Mouse (Mus musculus): ENCODE data around the gene Eps15. TPM values are rescaled to one million over a fixed set of nuclear protein-coding genes. Genes with fewer than 3 reads are reported as not detected.

Eps15 gene
- polyA plus RNA-seq, 1 experiment from 2014 or later, result 77.5 TPM

DNA sequence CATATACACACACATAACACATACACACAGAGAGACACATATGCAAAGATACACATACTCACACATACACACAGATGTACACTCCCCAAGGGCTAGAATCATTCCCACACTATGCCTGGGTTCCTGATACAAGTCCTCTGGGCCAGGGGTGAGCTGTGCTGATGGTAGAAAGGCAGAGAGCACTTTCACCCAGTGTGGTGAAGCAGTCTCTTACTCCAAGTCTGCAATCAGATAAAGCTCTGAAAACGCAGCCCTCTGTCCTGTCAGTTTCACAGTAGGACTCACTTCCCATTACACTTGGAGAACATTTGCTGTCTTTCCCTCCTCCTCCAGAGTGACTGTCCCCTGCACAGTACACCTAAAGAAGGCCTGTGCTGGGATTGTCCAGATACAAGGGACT is 147.0 kb downstream of the Eps15 start:
- H3K9ac ChIP-seq (replicated peaks; ENCODE audit: low read length), result no peak overlapping the region
- no peak overlapping the region for H3K4me2 ChIP-seq (ENCODE audit: low read length)
- DNase-seq (no peak), ATAC-seq (ENCODE audit: low FRiP score, low TSS enrichment) (no peak)
- H3K4me1 ChIP-seq (ENCODE audit: control insufficient read depth, insufficient read depth, low read length), result no peaks in the 10 kb centered on the region
- no peaks in the 10 kb centered on the region for H3K36me3 ChIP-seq (ENCODE audit: control insufficient read depth, insufficient read depth, low read length)
- no peak overlapping the region for H3K27ac ChIP-seq (replicated peaks; ENCODE audit: low read depth, low read length)
- H3K9me3 ChIP-seq (ENCODE audit: control insufficient read depth, low read length), result no peaks in the 10 kb centered on the region
- H3K4me3 ChIP-seq (replicated peaks; ENCODE audit: low read depth, low read length), result no peak overlapping the region
- no peaks in the 10 kb centered on the region for H3K27me3 ChIP-seq (ENCODE audit: control insufficient read depth, insufficient read depth, low read length)
- 79% methylated on average over 1 of the region's 1 CpGs for WGBS

DNA sequence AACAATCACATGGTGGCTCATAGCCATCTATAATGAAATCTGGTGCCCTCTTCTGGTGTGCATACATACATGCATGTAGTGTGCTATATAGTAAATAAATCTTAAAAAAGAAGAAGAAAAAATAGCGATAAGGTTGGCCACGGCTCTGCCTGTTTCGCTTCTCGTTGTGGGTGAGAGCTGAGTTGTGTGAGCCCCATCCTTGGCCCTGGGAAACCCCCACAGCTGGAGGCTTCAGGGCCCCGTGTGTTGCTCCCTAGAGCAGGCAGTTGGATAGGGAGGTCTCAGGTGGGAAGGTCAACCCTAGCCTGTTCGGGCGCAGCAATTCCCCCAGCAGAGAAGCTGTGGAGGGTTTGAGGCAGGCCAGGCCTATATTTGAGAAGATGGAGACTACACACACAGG is 150.2 kb downstream of the Eps15 start:
- Histone ChIP-seq H3K9me3 (ENCODE audit: control insufficient read depth, low read length) (no peaks in the 10 kb centered on the region), H3K4me2 (ENCODE audit: low read length) (no peak overlapping the region), H3K4me3 (replicated peaks; ENCODE audit: low read depth, low read length) (no peak overlapping the region), H3K4me1 (ENCODE audit: control insufficient read depth, insufficient read depth, low read length) (no peaks in the 10 kb centered on the region), H3K27me3 (ENCODE audit: control insufficient read depth, insufficient read depth, low read length) (no peaks in the 10 kb centered on the region), H3K36me3 (ENCODE audit: control insufficient read depth, insufficient read depth, low read length) (no peaks in the 10 kb centered on the region), H3K27ac (replicated peaks; ENCODE audit: low read depth, low read length) (no peak overlapping the region), H3K9ac (replicated peaks; ENCODE audit: low read length) (no peak overlapping the region)
- DNase-seq (no peak), ATAC-seq (ENCODE audit: low FRiP score, low TSS enrichment) (no peak)
- 93% methylated on average over 7 of the region's 7 CpGs for WGBS

DNA sequence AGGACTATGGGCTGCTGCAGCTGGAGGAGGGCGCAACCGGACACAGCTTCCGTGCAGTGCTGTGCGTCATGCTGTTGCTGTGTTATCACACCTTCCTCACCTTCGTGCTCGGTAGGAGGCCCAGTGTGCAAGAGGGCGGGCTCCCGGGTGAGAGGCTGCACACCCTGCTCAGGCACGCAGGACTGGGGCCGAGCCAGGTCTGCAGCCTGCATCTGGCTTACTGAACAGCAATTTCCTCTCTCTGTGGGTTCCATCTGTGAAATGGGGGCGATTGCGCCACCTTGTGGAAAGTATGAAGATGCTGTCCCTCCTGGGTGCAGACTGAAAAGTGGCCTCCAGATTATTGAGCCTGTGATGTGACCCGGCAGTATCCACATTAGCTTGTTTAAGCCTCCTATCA is 150.8 kb downstream of the Eps15 start:
- no peak overlapping the region for H3K9ac ChIP-seq (replicated peaks; ENCODE audit: low read length)
- no peak overlapping the region for H3K4me3 ChIP-seq (replicated peaks; ENCODE audit: low read depth, low read length)
- H3K27ac ChIP-seq (replicated peaks; ENCODE audit: low read depth, low read length), result no peak overlapping the region
- H3K9me3 ChIP-seq (ENCODE audit: control insufficient read depth, low read length), result no peaks in the 10 kb centered on the region
- no peak overlapping the region for H3K4me2 ChIP-seq (ENCODE audit: low read length)
- H3K36me3 ChIP-seq (ENCODE audit: control insufficient read depth, insufficient read depth, low read length), result no peaks in the 10 kb centered on the region
- no peaks in the 10 kb centered on the region for H3K4me1 ChIP-seq (ENCODE audit: control insufficient read depth, insufficient read depth, low read length)
- DNase-seq (peak; percentile 63), ATAC-seq (ENCODE audit: low FRiP score, low TSS enrichment) (no peak)
- H3K27me3 ChIP-seq (ENCODE audit: control insufficient read depth, insufficient read depth, low read length), result no peaks in the 10 kb centered on the region
- 61% methylated on average over 13 of the region's 13 CpGs for WGBS

DNA sequence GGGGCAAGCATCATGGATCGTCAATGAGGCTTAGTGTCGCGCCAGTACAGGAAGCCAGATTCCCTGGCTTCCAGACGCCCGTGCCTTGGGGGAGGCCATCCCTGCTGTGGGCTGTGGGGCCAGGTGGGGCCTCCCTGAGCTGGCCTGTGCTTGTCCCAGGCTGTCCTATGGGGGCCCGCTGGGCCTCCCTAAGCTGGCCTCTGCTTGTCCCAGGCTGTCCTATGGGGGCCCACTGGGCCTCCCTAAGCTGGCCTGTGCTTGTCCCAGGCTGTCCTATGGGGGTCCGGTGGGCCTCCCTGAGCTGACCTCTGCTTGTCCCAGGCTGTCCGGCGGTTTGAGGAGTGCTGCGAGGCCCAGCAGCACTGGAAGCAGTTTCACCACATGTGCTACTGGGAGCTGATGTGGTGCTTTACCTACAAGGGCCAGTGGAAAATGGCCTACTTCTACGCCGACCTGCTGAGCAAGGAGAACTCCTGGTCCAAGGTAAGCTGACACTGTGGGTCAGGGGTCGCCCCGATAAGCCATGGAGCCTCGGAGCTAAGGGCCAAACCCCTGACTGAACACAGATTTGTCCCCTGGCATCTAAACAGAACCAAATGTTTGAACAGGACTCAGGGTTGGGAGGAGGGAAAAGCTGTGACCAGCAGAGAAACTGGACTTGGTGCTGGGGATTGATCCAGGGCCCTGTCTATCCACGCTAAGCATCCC is 152.8 kb downstream of the Eps15 start:
- Histone ChIP-seq H3K9me3 (ENCODE audit: control insufficient read depth, low read length) (no peaks in the 10 kb centered on the region), H3K4me3 (replicated peaks; ENCODE audit: low read depth, low read length) (no peak overlapping the region), H3K4me2 (ENCODE audit: low read length) (no peak overlapping the region), H3K36me3 (ENCODE audit: control insufficient read depth, insufficient read depth, low read length) (no peaks in the 10 kb centered on the region), H3K27ac (replicated peaks; ENCODE audit: low read depth, low read length) (no peak overlapping the region), H3K9ac (replicated peaks; ENCODE audit: low read length) (no peak overlapping the region), H3K4me1 (ENCODE audit: control insufficient read depth, insufficient read depth, low read length) (no peaks in the 10 kb centered on the region), H3K27me3 (ENCODE audit: control insufficient read depth, insufficient read depth, low read length) (no peaks in the 10 kb centered on the region)
- ATAC-seq (ENCODE audit: low FRiP score, low TSS enrichment) (0 out of 2 replicates have a peak, but pooled peaks have one; percentile 5), DNase-seq (no peak)
- WGBS, result 76% methylated on average over 16 of the region's 16 CpGs

DNA sequence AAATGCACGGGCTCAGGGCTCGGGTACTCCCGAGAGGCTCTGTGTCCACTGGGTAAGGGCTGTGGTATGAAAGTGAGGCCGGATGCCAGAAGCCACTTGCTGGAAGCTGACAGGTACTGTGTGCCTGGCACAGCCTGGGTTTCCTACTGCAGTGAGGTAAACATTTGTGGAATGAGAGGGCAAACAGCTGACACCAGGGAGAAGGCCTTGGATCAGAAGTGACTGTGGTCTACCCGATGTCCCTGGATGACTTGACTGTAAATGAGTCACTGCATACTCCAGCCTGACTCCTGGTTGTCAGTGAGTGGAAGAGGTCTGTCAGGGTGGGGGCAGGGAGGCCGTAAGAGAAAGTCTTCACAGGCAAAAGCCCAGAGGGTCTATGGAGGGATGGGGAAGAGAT is 153.6 kb downstream of the Eps15 start:
- WGBS, result 87% methylated on average over 6 of the region's 6 CpGs
- no peak overlapping the region for H3K27ac ChIP-seq (replicated peaks; ENCODE audit: low read depth, low read length)
- no peak overlapping the region for H3K4me3 ChIP-seq (replicated peaks; ENCODE audit: low read depth, low read length)
- ATAC-seq (ENCODE audit: low FRiP score, low TSS enrichment), result no peak
- no peak overlapping the region for H3K4me2 ChIP-seq (ENCODE audit: low read length)
- no peaks in the 10 kb centered on the region for H3K27me3 ChIP-seq (ENCODE audit: control insufficient read depth, insufficient read depth, low read length)
- no peaks in the 10 kb centered on the region for H3K9me3 ChIP-seq (ENCODE audit: control insufficient read depth, low read length)
- no peak overlapping the region for H3K9ac ChIP-seq (replicated peaks; ENCODE audit: low read length)
- H3K4me1 ChIP-seq (ENCODE audit: control insufficient read depth, insufficient read depth, low read length), result no peaks in the 10 kb centered on the region
- no peak for DNase-seq
- no peaks in the 10 kb centered on the region for H3K36me3 ChIP-seq (ENCODE audit: control insufficient read depth, insufficient read depth, low read length)

DNA sequence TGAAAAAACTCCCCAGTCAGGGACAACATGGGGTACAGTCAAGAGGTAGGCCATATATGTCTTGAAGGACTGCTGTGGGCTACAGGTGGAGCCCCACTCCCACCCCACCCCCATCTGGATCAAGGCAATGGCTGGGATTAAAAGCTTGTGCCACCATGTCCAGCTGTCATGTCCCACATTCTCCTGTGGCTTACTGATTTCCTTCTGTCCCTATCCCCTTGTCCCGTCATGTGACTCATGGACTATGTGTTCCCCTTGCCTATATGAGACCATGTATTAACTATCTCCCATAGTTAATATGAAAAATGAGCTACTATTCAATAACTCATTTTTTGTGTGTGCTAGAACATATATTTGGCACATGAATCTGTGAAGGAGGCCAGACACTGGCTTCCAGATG is 154.2 kb downstream of the Eps15 start:
- H3K4me2 ChIP-seq (ENCODE audit: low read length), result no peak overlapping the region
- H3K9ac ChIP-seq (replicated peaks; ENCODE audit: low read length), result no peak overlapping the region

More for the DNA sequence above, 154.2 kb downstream of the Eps15 start:
- no peaks in the 10 kb centered on the region for H3K36me3 ChIP-seq (ENCODE audit: control insufficient read depth, insufficient read depth, low read length)
- H3K27me3 ChIP-seq (ENCODE audit: control insufficient read depth, insufficient read depth, low read length), result no peaks in the 10 kb centered on the region
- WGBS, result 89% methylated on average over 1 of the region's 1 CpGs
- no peak for ATAC-seq (ENCODE audit: low FRiP score, low TSS enrichment)
- H3K4me1 ChIP-seq (ENCODE audit: control insufficient read depth, insufficient read depth, low read length), result no peaks in the 10 kb centered on the region
- DNase-seq, result no peak
- H3K27ac ChIP-seq (replicated peaks; ENCODE audit: low read depth, low read length), result no peak overlapping the region
- no peak overlapping the region for H3K4me3 ChIP-seq (replicated peaks; ENCODE audit: low read depth, low read length)
- H3K9me3 ChIP-seq (ENCODE audit: control insufficient read depth, low read length), result no peaks in the 10 kb centered on the region

Other genes starting within 250 kb of the Eps15 start
- gene Osbpl9, start 78.0 kb upstream of the Eps15 start, polyA plus RNA-seq (2014; fragmentation: Nextera tagmentation; extraction: Ambion mirVana), result 61.9 and 81.1 TPM in 2 replicates
- 0.57 and 0.80 TPM in 2 replicates for gene Calr4, start 45.8 kb upstream of the Eps15 start, polyA plus RNA-seq (2014; fragmentation: Nextera tagmentation; extraction: Ambion mirVana)
- gene Ttc39a, start 126.4 kb downstream of the Eps15 start, polyA plus RNA-seq (2014; fragmentation: Nextera tagmentation; extraction: Ambion mirVana), result 1.3 and 2.2 TPM in 2 replicates
- 84.5 and 104 TPM in 2 replicates for gene Rnf11, start 204.5 kb downstream of the Eps15 start, polyA plus RNA-seq (2014; fragmentation: Nextera tagmentation; extraction: Ambion mirVana)

Measured in midbrain, embryonic 14.5 days (tissue).